Mouse (Mus musculus) right cerebral cortex, adult 18-20 months (tissue): Measurements from ENCODE around the gene Gm20388.
A peak's percentile ranks its signal among the peaks of the same experiment; 100 is the strongest.
"Not testable (repeated sequence)": the region's sequence is repeated elsewhere in the genome, so short reads cannot be mapped to it uniquely, and the experiment has no call there.

Source experiments
- DNase-seq: peaks from one replicate; pipeline ENCODE4 v3.0.0; 2022; ENCODE audit warnings: mixed read lengths

Gene Gm20388

GRCm38 (mm10) chr8:121124547-121125239 is 1214.1 kb downstream of the Gm20388 start:
- DNase-seq: no peak

GRCm38 (mm10) chr8:121125311-121125876 is 1214.8 kb downstream of the Gm20388 start:
- DNase-seq: peak; percentile 42

DNA sequence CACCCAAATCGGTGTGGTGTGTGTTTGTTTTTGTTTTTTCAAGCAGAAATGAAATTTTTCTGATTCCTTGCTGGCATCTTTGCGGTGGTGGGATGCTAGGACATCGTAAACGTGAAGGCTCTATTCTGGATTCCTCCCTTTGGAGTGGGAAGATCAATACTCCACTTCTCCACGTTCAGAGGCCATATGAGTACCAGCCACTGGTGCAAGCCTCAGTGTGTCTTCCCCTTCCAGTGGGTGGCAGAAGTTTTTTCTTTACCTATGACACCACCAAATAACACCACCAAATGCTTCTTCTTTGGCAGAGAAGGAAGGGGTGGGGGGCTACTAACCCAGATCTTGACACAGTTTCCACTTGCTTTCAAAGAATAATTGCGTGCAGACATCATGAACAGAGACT is 1215.5 kb downstream of the Gm20388 start:
- no peak for DNase-seq

DNA sequence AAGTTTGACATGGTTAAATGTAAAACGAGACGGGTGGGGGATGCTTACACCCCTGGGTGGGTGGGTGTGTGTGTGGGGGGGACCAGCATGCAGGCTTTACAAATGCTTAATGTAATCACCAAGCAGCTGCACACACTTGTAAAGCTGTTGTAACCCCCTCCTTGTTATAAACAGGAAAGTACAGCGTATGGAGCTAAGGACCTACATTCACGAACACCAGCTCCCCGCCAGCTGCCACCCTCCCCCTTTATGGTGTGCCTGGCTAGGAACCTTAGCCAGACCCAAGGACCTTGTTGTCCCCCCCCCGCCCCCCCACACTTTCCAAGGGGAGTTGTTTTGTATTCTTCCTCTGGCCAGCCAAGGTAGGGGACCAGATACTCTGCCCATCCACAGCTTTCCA is 1216.1 kb downstream of the Gm20388 start:
- no peak for DNase-seq

- no peak for DNase-seq
Measured at GRCm38 (mm10) chr8:121127291-121127701, 1216.7 kb downstream of the Gm20388 start.

GRCm38 (mm10) chr8:121127756-121128375 is 1217.2 kb downstream of the Gm20388 start, which contains the start of gene Foxl1:
Gene Foxl1, plus strand, starts transcription at chr8:121127940.
- no peak for DNase-seq

DNA sequence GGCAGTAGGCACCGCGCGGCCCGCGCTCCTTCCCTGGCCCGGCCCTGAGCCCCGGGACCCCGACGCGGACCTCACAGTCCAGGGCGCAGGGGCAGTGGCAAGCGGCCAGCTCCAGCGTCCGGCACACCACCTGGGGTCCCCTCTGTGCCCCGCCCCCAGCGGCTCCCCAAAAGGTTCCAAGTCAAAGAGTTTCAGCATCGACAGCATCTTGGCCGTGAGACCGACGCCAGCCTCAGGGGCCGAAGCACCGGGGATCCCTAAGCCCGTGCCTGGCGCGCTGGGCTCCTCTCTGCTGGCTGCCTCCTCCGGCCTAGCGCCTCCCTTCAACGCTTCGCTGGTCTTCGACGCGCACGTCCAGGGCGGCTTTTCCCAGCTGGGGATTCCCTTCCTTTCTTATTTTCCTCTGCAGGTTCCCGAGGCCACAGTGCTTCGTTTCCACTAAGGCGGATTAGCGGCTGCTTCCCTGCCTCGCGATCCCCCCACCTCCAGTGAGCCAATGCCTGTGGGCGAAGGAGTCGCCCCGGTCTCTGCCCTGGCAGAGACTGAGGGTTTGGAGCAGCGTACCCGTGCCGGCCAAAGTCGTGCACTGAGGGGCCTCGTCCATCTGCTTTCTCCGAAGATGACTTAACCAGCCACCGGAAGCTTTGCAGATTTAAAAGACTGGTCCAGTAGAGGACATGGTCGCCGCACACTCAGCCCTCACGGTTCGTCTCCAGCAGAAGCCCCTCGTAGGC is 1218.1 kb downstream of the Gm20388 start:
- DNase-seq: no peak

DNA sequence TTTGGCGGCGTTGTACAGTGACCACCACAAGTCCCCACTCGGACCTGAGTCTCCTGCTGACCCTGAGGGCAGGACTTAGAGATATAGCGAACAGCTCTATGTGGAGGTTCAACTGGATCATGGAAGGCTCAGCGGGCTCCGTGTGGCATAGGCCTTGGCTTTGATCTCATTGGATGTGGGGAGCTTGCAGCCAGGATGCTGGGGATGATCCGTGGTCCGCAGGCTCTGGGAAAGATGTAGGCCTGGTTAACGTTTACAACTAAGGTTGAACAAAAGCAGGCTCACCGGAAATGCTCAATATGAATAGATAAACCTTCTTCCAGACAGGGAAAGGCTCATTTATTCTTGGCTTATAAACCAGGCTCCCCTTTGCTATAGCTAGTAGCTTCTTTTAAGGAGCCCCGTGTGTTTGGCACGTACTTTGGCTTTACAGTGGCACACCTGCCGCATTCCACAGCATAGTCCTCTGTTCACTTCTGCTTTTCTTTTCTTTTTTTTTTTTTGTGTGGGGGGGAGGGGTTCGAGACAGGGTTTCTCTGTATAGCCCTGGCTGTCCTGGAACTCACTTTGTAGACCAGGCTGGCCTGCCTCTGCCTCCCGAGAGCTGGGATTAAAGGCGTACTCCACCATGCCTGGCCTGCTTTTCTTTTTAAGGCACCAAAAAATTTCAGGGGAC is 1218.8 kb downstream of the Gm20388 start:
- DNase-seq: no peak

DNA sequence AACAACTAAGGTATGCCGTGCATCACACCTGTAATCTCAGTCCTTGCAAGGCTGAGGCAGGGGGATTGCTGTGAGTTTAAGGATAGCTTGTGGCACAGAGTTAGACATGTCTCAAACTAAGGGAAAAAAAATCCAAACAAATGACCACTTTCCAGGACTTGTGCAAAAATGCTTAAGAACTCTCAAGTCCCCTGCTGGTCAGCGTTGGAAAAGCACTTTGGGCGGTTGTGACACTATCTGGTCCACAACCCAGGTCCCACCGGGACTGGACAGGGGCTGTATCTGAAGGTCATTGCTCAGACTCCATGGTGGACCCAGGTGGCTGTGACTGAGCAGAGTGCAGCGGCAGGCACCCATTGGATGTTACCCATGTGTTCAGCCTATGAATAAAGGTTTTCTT is 1219.9 kb downstream of the Gm20388 start:
- DNase-seq: no peak

GRCm38 (mm10) chr8:121132961-121133513 is 1222.4 kb downstream of the Gm20388 start:
- no peak for DNase-seq

GRCm38 (mm10) chr8:121134102-121134501 is 1223.5 kb downstream of the Gm20388 start:
- DNase-seq: no peak

GRCm38 (mm10) chr8:121134512-121134911 is 1223.9 kb downstream of the Gm20388 start:
- DNase-seq: no peak

GRCm38 (mm10) chr8:121136856-121137255 is 1226.2 kb downstream of the Gm20388 start:
- no peak for DNase-seq

DNA sequence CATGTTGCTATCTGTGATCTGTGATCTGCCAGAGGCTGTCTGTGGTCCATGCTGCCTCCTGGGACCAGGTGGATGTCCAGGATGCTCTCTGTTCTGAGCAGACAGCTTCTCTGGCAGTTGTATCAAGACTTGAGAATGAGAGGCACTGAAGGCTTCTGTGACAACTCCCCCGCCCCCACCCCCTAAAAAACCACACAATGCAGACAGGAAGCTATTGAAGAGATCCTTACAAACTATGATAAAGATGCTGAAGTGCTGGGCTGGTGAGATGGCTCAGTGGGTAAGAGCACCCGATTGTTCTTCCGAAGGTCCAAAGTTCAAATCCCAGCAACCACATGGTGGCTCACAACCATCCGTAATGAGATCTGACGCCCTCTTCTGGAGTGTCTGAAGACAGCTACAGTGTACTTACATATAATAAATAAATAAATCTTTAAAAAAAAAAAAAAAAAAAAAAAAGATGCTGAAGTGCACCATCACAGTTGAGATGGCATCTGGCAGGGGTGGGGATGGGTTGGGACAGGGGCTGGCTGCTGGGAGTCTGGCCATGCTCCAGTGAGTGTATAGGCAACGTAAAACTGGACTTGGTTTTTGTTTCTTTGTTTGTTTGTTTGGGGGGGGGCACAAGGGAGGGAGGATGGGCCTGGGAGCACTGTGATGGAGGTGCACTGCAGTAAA is 1235.0 kb downstream of the Gm20388 start:
- DNase-seq: not testable (repeated sequence)

DNA sequence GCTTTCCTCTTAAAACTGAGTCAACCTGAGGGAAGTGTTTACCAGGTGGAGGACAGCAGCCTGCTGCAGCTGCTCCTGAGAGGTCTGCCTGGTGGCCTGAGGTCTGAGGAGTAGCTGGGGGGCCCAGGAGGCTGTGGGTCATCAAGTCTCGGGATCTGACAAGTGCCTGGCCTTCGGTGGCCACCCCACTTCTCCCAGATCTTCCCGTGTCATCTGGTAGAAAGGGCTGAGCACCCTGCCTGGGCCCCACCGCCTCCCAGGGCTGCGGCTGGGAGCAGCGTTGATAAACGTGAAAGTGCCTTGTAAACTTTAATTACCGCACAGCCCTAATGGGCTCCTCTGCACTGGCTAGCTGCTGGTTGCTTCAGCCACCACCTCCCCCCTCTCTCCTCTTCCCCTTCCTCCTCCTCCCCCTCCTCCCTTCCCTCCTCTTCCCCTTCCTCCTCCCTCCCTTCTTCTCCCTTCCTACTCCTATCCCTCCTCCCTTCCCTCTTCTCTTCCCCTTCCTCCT is 1238.0 kb downstream of the Gm20388 start:
- no peak for DNase-seq

GRCm38 (mm10) chr8:121152394-121152793 is 1241.8 kb downstream of the Gm20388 start:
- no peak for DNase-seq

DNA sequence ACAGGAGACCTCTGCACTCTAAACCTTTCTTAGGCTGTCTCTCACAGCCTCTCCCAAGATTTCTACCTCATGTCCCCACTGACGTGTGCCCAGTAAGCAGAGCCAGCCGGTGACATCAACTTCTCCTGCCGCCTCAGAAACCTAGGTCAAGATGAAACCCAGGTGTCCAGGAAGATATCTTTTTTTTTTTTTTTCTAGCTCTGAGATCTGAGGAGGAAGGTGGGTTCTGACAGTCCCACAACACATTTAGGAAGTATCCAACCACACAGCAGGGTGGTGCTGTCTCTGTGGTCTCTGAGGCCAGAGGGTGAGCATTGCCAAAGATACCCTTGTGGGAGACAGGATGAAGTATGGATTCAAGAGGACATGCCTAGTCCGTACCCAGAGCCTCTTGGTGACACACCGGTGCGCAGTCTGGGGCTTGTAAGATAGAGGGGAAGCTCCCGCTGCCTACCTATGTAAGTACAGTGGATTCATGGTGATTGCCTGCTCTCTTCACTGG is 1246.4 kb downstream of the Gm20388 start:
- no peak for DNase-seq

DNA sequence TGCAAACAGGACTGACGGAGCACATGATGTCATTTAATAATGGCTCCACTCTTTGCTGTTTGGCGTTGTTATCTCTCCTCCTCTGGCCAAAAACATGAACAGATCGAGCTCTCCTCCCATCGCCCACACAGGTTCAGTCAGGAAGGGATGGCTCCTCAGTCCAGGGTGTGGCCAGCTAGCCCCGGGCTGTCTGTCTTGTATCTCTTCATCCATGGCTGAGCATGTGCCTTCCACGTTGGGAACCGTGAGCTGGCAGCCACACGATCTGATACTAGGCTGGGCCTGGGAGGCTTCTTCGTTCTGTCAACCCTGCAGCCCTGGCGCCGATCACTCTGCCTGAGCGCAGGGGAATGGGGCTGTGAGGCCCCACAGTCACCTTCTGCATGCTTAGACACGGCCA is 1248.2 kb downstream of the Gm20388 start:
- DNase-seq: no peak

DNA sequence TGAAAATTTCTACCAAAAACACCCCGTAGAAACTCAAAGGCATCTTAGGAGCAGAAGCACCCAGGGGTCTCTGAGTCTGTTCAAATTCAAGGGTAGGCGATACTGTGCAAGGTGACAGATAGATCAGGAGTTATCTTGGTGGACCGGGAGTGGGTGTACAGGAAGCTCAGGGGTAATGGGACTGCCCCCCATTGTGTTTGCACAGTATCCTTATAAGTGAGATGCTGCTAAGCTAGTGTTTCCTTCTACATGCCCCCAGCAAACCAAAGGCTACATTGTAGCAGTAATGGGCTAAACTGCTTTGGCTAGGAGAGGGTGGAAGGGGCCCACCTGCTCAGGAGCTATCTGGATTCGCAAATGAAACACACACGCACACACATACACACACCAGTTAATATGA is 1250.8 kb downstream of the Gm20388 start:
- DNase-seq: no peak

- no peak for DNase-seq
Measured at GRCm38 (mm10) chr8:121162413-121162812, 1251.8 kb downstream of the Gm20388 start.

DNA sequence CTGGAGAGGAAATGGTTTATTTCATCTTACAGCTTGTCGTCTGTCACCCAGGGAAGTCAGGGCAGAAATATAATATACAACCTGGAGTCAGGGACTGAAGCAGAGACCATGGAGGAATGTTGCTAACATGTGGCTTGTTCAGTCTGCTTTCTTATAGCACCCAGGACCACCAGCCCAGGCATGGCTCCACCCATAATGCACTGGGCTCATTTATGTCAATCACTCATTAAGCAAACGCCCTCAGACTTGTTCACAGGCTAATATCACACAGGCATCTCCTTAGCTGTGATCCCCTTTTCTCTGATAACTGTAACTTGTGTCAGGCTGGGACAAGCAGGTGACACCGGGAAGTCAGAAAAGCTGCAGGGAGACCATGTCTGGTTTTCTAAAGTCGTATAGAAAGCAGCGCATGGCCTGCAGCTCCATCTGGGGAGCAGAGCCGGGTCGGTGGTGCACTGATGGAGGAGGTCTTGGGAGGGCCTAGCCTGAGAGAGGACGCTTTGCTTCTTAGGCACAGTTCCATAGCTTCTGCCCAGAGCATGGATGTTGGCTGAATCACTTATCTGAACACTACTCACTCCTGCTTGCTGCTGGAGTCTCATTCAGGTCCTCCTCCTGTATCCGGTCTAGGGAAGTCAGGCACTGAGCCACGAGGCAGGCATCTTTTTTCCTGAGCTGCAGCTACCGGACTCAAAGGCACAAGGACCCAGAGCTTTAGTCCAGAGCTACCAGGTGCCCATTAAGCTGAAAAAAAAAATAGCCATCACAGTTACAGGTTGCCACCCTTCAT is 1252.5 kb downstream of the Gm20388 start:
- DNase-seq: no peak
